Mouse (Mus musculus) intestine, postnatal 0 days (tissue): ENCODE measurements around the gene Ccdc146. TPM values are rescaled to one million over a fixed set of nuclear protein-coding genes. Genes with fewer than 3 reads are reported as not detected.

Experiments
- ATAC-seq: fragments of 200-750 bp; cut with Nextera tagmentation; 2 replicates; pipeline ENCODE4 v1.8.0; 2017; ENCODE audit warnings: mild to moderate bottlenecking, moderate TSS enrichment, moderate library complexity
- H3K27ac ChIP-seq: fragments of 300-500 bp; sonication (generic); 2 replicates; pipeline ENCODE4 v1.5.1; 2014; ENCODE audit warnings: mild to moderate bottlenecking, low read depth, low read length, moderate library complexity
- H3K27me3 ChIP-seq: fragments of 300-500 bp; sonication (generic); replicated peaks from 2 replicates; pipeline ENCODE4 v1.6.1; 2014; ENCODE audit warnings: low read length, mixed read lengths; ENCODE audit not compliant: control insufficient read depth, insufficient read depth
- H3K36me3 ChIP-seq: fragments of 300-500 bp; sonication (generic); 2 replicates; pipeline ENCODE4 v1.6.1; 2014; ENCODE audit warnings: mild to moderate bottlenecking, moderate library complexity; ENCODE audit not compliant: control insufficient read depth, insufficient read depth
- H3K4me1 ChIP-seq: fragments of 300-500 bp; sonication (generic); replicated peaks from 2 replicates; pipeline ENCODE4 v1.6.1; 2014; ENCODE audit warnings: antibody characterized with exemption, low read length, mixed read lengths; ENCODE audit not compliant: control insufficient read depth, insufficient read depth
- H3K4me2 ChIP-seq: fragments of 300-500 bp; sonication (generic); replicated peaks from 2 replicates; pipeline ENCODE4 v1.6.1; 2014; ENCODE audit warnings: low read depth, mild to moderate bottlenecking, moderate library complexity
- H3K4me3 ChIP-seq: fragments of 300-500 bp; sonication (generic); 2 replicates; pipeline ENCODE4 v1.5.1; 2014; ENCODE audit warnings: low read depth, low read length
- H3K9ac ChIP-seq: fragments of 300-500 bp; sonication (generic); 2 replicates; pipeline ENCODE4 v1.6.1; 2014; ENCODE audit warnings: mild to moderate bottlenecking, low read depth, low read length
- H3K9me3 ChIP-seq: fragments of 300-500 bp; sonication (generic); 2 replicates; pipeline ENCODE4 v1.6.1; 2016; ENCODE audit warnings: mixed run types; ENCODE audit not compliant: control insufficient read depth
- CTCF ChIP-seq: sonication (generic); IDR thresholded peaks from 2 replicates; pipeline ENCODE4 v1.5.1; 2016; ENCODE audit warnings: low read depth, mild to moderate bottlenecking, control low read depth, antibody characterized with exemption, moderate library complexity
- WGBS: fragments of 180-500 bp; shearing (Covaris S2); extraction: QIAGEN DNeasy Blood & Tissue Kit; methylation state at CpG from one replicate; pipeline ENCODE4 v1.1.7; 2014; 5-methylcytosine and 5-hydroxymethylcytosine counted together
- polyA plus RNA-seq: library from polyadenylated mRNA; unstranded; fragments of >200 nt; fragmentation: Nextera tagmentation; extraction: Ambion mirVana; gene quantifications from 2 replicates; pipeline ENCODE4 v1.2.1, GENCODE M21; 2015

Ccdc146 gene
- 0.38 and 0.44 TPM in 2 replicates for polyA plus RNA-seq

- Histone ChIP-seq H3K9ac (peak within 1 kb of the TSS; percentile 57), H3K9me3 (no peaks in the 10 kb centered on the region), H3K27me3 (no peaks in the 10 kb centered on the region), H3K4me1 (no peaks in the 10 kb centered on the region), H3K36me3 (no peaks in the 10 kb centered on the region), H3K4me3 (peak within 1 kb of the TSS; percentile 74), H3K4me2 (peak within 1 kb of the TSS; percentile 97), H3K27ac (peak within 1 kb of the TSS; percentile 77)
- TF ChIP-seq CTCF: peak; percentile 24; the same call in 1 of the 2 replicates
- peak; percentile 100 for ATAC-seq
- WGBS: under 1% methylated on average over 68 of the region's 68 CpGs
These were observed at the start of gene Ccdc146, which contains the start of gene Fam185a for GRCm38 (mm10) chr5:21424614-21425602. Gene Ccdc146 (minus strand): TSS chr5:21424677. Gene Fam185a (plus strand): TSS chr5:21424958.

- Histone ChIP-seq H3K27ac (no peak overlapping the region), H3K4me1 (no peaks in the 10 kb centered on the region), H3K4me3 (no peak overlapping the region), H3K27me3 (no peaks in the 10 kb centered on the region), H3K4me2 (no peak overlapping the region), H3K9me3 (no peaks in the 10 kb centered on the region), H3K36me3 (no peaks in the 10 kb centered on the region; the same call in 1 of the 2 replicates), H3K9ac (no peak overlapping the region)
- TF ChIP-seq CTCF: no peak
- ATAC-seq: no peak
- WGBS: 89% methylated on average over 12 of the region's 12 CpGs
These were observed 43.6 kb upstream of the Ccdc146 start for GRCm38 (mm10) chr5:21468100-21468499.

- no peak overlapping the region for H3K4me3 ChIP-seq
These were observed 42.9 kb upstream of the Ccdc146 start for GRCm38 (mm10) chr5:21467387-21467786.

GRCm38 (mm10) chr5:21440833-21441530 is 16.5 kb upstream of the Ccdc146 start:
- peak overlapping the region; percentile 50 for H3K27ac ChIP-seq
- WGBS: 57% methylated on average over 8 of the region's 8 CpGs
- ATAC-seq: no peak

More at GRCm38 (mm10) chr5:21467387-21467786, 42.9 kb upstream of the Ccdc146 start:
- H3K9ac ChIP-seq: no peak overlapping the region
- WGBS: 78% methylated on average over 7 of the region's 7 CpGs
- no peak for ATAC-seq
- no peak for TF ChIP-seq CTCF
- no peaks in the 10 kb centered on the region for H3K27me3 ChIP-seq
- H3K4me2 ChIP-seq: no peak overlapping the region
- H3K27ac ChIP-seq: no peak overlapping the region
- H3K36me3 ChIP-seq: no peaks in the 10 kb centered on the region; the same call in 1 of the 2 replicates
- no peaks in the 10 kb centered on the region for H3K9me3 ChIP-seq
- H3K4me1 ChIP-seq: no peaks in the 10 kb centered on the region

GRCm38 (mm10) chr5:21439446-21440110 is 15.1 kb upstream of the Ccdc146 start:
- peak; percentile 80 for ATAC-seq
- H3K27ac ChIP-seq: peak overlapping the region; percentile 57; the same call in 1 of the 2 replicates
- no peak overlapping the region for H3K9ac ChIP-seq
- no peaks in the 10 kb centered on the region for H3K9me3 ChIP-seq
- no peaks in the 10 kb centered on the region for H3K4me1 ChIP-seq
- H3K27me3 ChIP-seq: no peaks in the 10 kb centered on the region
- no peak for TF ChIP-seq CTCF
- no peak overlapping the region for H3K4me2 ChIP-seq
- no peak overlapping the region for H3K4me3 ChIP-seq
- H3K36me3 ChIP-seq: 0 out of 2 replicates have a peak, but pooled peaks cover 7% of the 10 kb centered on the region
- WGBS: 52% methylated on average over 7 of the region's 7 CpGs

More at GRCm38 (mm10) chr5:21440833-21441530, 16.5 kb upstream of the Ccdc146 start:
- no peak overlapping the region for H3K4me2 ChIP-seq
- H3K9ac ChIP-seq: no peak overlapping the region
- H3K9me3 ChIP-seq: no peaks in the 10 kb centered on the region
- no peak overlapping the region for H3K4me3 ChIP-seq
- no peak for TF ChIP-seq CTCF
- 0 out of 2 replicates have a peak, but pooled peaks cover 7% of the 10 kb centered on the region for H3K36me3 ChIP-seq
- H3K27me3 ChIP-seq: no peaks in the 10 kb centered on the region
- H3K4me1 ChIP-seq: no peaks in the 10 kb centered on the region
